28 mouse cellular contexts compared by ENCODE assay signal in the genomic region with DNA sequence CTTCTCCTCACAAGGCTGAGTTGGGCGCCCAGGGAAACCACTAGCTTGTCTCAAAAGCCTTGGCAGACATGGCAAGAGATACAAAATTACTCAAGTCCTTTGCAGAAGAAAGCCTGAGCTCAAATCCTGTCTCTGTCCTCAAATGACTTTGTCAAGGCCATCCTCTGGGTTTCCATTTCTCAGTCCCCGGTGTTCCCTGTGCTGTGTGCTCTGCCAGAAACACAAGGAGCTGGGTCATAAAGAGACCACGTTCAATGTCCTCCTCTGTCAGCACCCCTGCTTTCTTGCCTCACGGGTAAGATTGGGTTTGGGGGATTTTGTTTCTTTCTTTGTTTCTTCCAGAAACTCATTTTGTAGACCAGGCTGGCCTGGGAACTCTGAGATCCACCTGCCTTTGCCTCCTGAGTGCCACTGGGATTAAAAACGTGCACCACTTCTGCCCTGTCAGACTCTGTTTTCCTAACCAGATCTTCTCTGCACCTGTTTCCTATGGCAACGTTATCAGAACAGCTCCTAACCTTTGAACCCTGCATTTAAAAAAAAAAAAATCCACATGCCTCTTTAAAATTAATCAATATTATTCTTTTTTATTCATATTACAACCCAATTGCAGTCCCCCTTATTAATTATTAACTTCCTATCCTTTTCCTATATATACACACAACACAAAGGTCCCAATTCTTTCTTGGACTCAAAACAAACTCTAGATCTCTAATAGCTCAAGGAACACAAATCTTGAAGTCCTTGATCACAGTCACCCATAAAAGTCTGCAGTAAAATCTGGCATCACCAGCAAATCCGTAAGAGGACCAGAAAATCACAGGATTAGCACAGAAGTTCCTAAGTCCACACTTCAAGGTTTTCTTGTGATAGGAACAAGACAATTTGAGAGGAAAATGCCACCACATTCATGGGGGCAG.
DNase-seq lines count a peak whose midpoint lies in the region; ATAC-seq and TF ChIP-seq lines count a peak whose summit lies in the region.
"Had no signal": no experiment of that assay in that cellular context is flagged by ENCODE, and none has a peak within 500 bp of the region (broad histone marks: within the 10 kb centered on the region; RNA-seq: fewer than 3 reads in every experiment).

No protein-coding gene starts in this region.

- ATAC-seq in liver, embryonic 12.5 days, result no peak
- ATAC-seq in intestine, embryonic 15.5 days, result peak; percentile 84
- ATAC-seq in stomach, embryonic 15.5 days (ENCODE audit: insufficient read depth, low FRiP score, low read depth), result no peak
- ATAC-seq: activated CD4-positive, CD25-positive, alpha-beta regulatory T cell, adult 4 months; CD4-positive, CD25-positive, alpha-beta regulatory T cell, adult 4 months; forebrain, embryonic 14.5 days; hindbrain, postnatal 0 days had no signal

- TF ChIP-seq CTCF in liver, adult 2 months (IDR thresholded peaks at IDR 0.05; ENCODE audit: low read depth, low read length), result no peak
- no peak for TF ChIP-seq CTCF in MEL (IDR thresholded peaks at IDR 0.05 in 2 of 3, conservative IDR thresholded peaks at IDR 0.05 in 1 of 3; ENCODE audit: control insufficient read depth in 1 of 3, insufficient read depth in 1 of 3, low read depth in 2 of 3, low read length in 3 of 3, poor library complexity in 1 of 3, severe bottlenecking in 1 of 3)

- 28% methylated on average over 7 of the region's 7 CpGs for WGBS in liver, adult 2 months
- WGBS in liver, embryonic 12.5 days (ENCODE audit: insufficient replicate concordance), result 62% methylated on average over 7 of the region's 7 CpGs
- 47% methylated on average over 7 of the region's 7 CpGs for WGBS in intestine, embryonic 15.5 days
- 55% methylated on average over 7 of the region's 7 CpGs for WGBS in stomach, embryonic 15.5 days

- DNase-seq in liver, adult 2 months (ENCODE audit: extremely low read depth, low read depth, low spot score), result peak; percentile 92
- DNase-seq in MEL (ENCODE audit: low read depth, low spot score), result no peak
- no peak for DNase-seq in heart, adult 18-20 months
- no peak for DNase-seq in lung, postnatal 36 days
- DNase-seq: adrenal gland, adult 8-10 months; cerebellum, adult 9-11 months; embryo, embryonic 11 days; heart, postnatal 36 days; kidney, adult 18-20 months; kidney, postnatal 25 days; lung, postnatal 4 days; thymus, postnatal 4 days had no signal

- peak overlapping the region; percentile 91 for H3K27ac ChIP-seq in liver, adult 2 months (replicated peaks; ENCODE audit: insufficient read depth, low read depth, low read length)
- no peak overlapping the region; the same call in 1 of the 2 replicates for H3K27ac ChIP-seq in liver, embryonic 12.5 days
- no peak overlapping the region for H3K27ac ChIP-seq in MEL (ENCODE audit: control insufficient read depth, low read depth, low read length)
- peak overlapping the region; percentile 74 for H3K27ac ChIP-seq in intestine, embryonic 15.5 days
- H3K27ac ChIP-seq in stomach, embryonic 15.5 days, result peak overlapping the region; percentile 35; the same call in 1 of the 2 replicates
- H3K27ac ChIP-seq: embryonic facial prominence, embryonic 12.5 days; hindbrain, embryonic 12.5 days; hindbrain, postnatal 0 days; kidney, embryonic 15.5 days; limb, embryonic 13.5 days; liver, embryonic 15.5 days; midbrain, embryonic 12.5 days; neural tube, embryonic 12.5 days had no signal

- no peaks in the 10 kb centered on the region for H3K27me3 ChIP-seq in liver, adult 2 months (ENCODE audit: control insufficient read depth, insufficient read depth, low read length)
- H3K27me3 ChIP-seq in liver, embryonic 12.5 days (replicated peaks), result no peaks in the 10 kb centered on the region
- H3K27me3 ChIP-seq in MEL (ENCODE audit: control insufficient read depth in 1 of 2, insufficient read depth in 2 of 2, low read length in 2 of 2), result no peaks in the 10 kb centered on the region
- no peaks in the 10 kb centered on the region for H3K27me3 ChIP-seq in intestine, embryonic 15.5 days (replicated peaks)
- no peaks in the 10 kb centered on the region for H3K27me3 ChIP-seq in stomach, embryonic 15.5 days (replicated peaks)
- H3K27me3 ChIP-seq: embryonic facial prominence, embryonic 12.5 days; hindbrain, embryonic 12.5 days; kidney, embryonic 15.5 days; limb, embryonic 13.5 days; liver, embryonic 15.5 days; megakaryocyte, embryonic 14.5 days; midbrain, embryonic 12.5 days; neural tube, embryonic 12.5 days had no signal

- peaks cover 25% of the 10 kb centered on the region for H3K4me1 ChIP-seq in liver, adult 2 months (ENCODE audit: control insufficient read depth, insufficient read depth, low read length)
- H3K4me1 ChIP-seq in liver, embryonic 12.5 days, result peaks cover 16% of the 10 kb centered on the region; the same call in 1 of the 2 replicates
- H3K4me1 ChIP-seq in MEL (ENCODE audit: control insufficient read depth in 1 of 2, insufficient read depth in 2 of 2, low read length in 2 of 2), result no peaks in the 10 kb centered on the region
- H3K4me1 ChIP-seq in intestine, embryonic 15.5 days (replicated peaks), result peaks cover 3% of the 10 kb centered on the region; the same call in 1 of the 2 replicates
- no peaks in the 10 kb centered on the region for H3K4me1 ChIP-seq in stomach, embryonic 15.5 days
- H3K4me1 ChIP-seq: kidney, embryonic 15.5 days; neural tube, embryonic 12.5 days had no signal

- no peak overlapping the region for H3K4me3 ChIP-seq in liver, adult 2 months (ENCODE audit: insufficient read depth, low read depth, low read length)
- H3K4me3 ChIP-seq in liver, embryonic 12.5 days, result no peak overlapping the region
- no peak overlapping the region for H3K4me3 ChIP-seq in MEL (ENCODE audit: control insufficient read depth in 1 of 2, insufficient read depth in 1 of 2, low read depth in 2 of 2, low read length in 2 of 2)
- no peak overlapping the region for H3K4me3 ChIP-seq in intestine, embryonic 15.5 days (replicated peaks)
- H3K4me3 ChIP-seq in stomach, embryonic 15.5 days (replicated peaks), result no peak overlapping the region
- H3K4me3 ChIP-seq: embryonic facial prominence, embryonic 12.5 days; hindbrain, embryonic 12.5 days; kidney, embryonic 15.5 days; limb, embryonic 13.5 days; liver, embryonic 15.5 days; megakaryocyte, embryonic 14.5 days; midbrain, embryonic 12.5 days; myocyte; neural tube, embryonic 12.5 days had no signal

- H3K79me2 ChIP-seq in liver, adult 2 months (ENCODE audit: control insufficient read depth, insufficient read depth, low read length), result peaks cover 4% of the 10 kb centered on the region; the same call in 1 of the 2 replicates
- H3K79me2 ChIP-seq in MEL (ENCODE audit: control insufficient read depth, insufficient read depth, low read length, poor library complexity), result no peaks in the 10 kb centered on the region

- no peak for TF ChIP-seq RAD21 in MEL (IDR thresholded peaks at IDR 0.05; ENCODE audit: low read depth, low read length)

- H3K9me3 ChIP-seq in liver, embryonic 12.5 days (replicated peaks), result no peaks in the 10 kb centered on the region
- no peaks in the 10 kb centered on the region for H3K9me3 ChIP-seq in MEL (replicated peaks; ENCODE audit: insufficient read depth, low read length)
- no peaks in the 10 kb centered on the region for H3K9me3 ChIP-seq in intestine, embryonic 15.5 days
- H3K9me3 ChIP-seq in stomach, embryonic 15.5 days, result no peaks in the 10 kb centered on the region
- H3K9me3 ChIP-seq: embryonic facial prominence, embryonic 12.5 days; hindbrain, embryonic 12.5 days; kidney, embryonic 15.5 days; limb, embryonic 13.5 days; liver, embryonic 15.5 days; megakaryocyte, embryonic 14.5 days; midbrain, embryonic 12.5 days; neural tube, embryonic 12.5 days had no signal

- peak overlapping the region; percentile 3; the same call in 1 of the 2 replicates for H3K9ac ChIP-seq in liver, adult 2 months (ENCODE audit: low read depth, low read length)
- H3K9ac ChIP-seq in liver, embryonic 12.5 days, result no peak overlapping the region
- no peak overlapping the region for H3K9ac ChIP-seq in MEL (ENCODE audit: control insufficient read depth, low read depth, low read length, poor library complexity, severe bottlenecking)
- H3K9ac ChIP-seq in intestine, embryonic 15.5 days, result no peak overlapping the region
- H3K9ac ChIP-seq in stomach, embryonic 15.5 days, result no peak overlapping the region
- H3K9ac ChIP-seq: embryonic facial prominence, embryonic 12.5 days; hindbrain, embryonic 12.5 days; kidney, embryonic 15.5 days; limb, embryonic 13.5 days; liver, embryonic 15.5 days; midbrain, embryonic 12.5 days; neural tube, embryonic 12.5 days had no signal

- no peak for TF ChIP-seq POLR2A in liver, adult 2 months (IDR thresholded peaks at IDR 0.05; ENCODE audit: extremely low read depth, insufficient read depth, low read length)
- TF ChIP-seq POLR2A in MEL (IDR thresholded peaks at IDR 0.05; ENCODE audit: control insufficient read depth in 1 of 2, insufficient read depth in 1 of 2, low read depth in 1 of 2, low read length in 2 of 2, poor library complexity in 1 of 2), result no peak

- no peaks in the 10 kb centered on the region for H3K36me3 ChIP-seq in liver, adult 2 months (ENCODE audit: control insufficient read depth, insufficient read depth, low read length)
- H3K36me3 ChIP-seq in liver, embryonic 12.5 days, result no peaks in the 10 kb centered on the region
- no peaks in the 10 kb centered on the region; a peak in 1 of 4 replicates for H3K36me3 ChIP-seq in MEL (ENCODE audit: control insufficient read depth in 1 of 2, insufficient read depth in 2 of 2, low read length in 2 of 2)
- no peaks in the 10 kb centered on the region for H3K36me3 ChIP-seq in intestine, embryonic 15.5 days
- no peaks in the 10 kb centered on the region for H3K36me3 ChIP-seq in stomach, embryonic 15.5 days
- H3K36me3 ChIP-seq: embryonic facial prominence, embryonic 12.5 days; hindbrain, embryonic 12.5 days; kidney, embryonic 15.5 days; limb, embryonic 13.5 days; liver, embryonic 15.5 days; midbrain, embryonic 12.5 days; neural tube, embryonic 12.5 days had no signal

- TF ChIP-seq EP300 in MEL (IDR thresholded peaks at IDR 0.05; ENCODE audit: low read depth in 1 of 2, low read length in 2 of 2), result no peak

- H3K4me2 ChIP-seq in liver, embryonic 12.5 days, result no peak overlapping the region
- H3K4me2 ChIP-seq in intestine, embryonic 15.5 days (replicated peaks), result peak overlapping the region; percentile 20
- H3K4me2 ChIP-seq in stomach, embryonic 15.5 days, result no peak overlapping the region
- H3K4me2 ChIP-seq: embryonic facial prominence, embryonic 12.5 days; hindbrain, embryonic 12.5 days; kidney, embryonic 15.5 days; limb, embryonic 13.5 days; liver, embryonic 15.5 days; midbrain, embryonic 12.5 days; neural tube, embryonic 12.5 days had no signal

TF ChIP-seq in MEL, 35 proteins besides CTCF, POLR2A, EP300 and RAD21:
- TF ChIP-seq CHD1 (IDR thresholded peaks at IDR 0.05; ENCODE audit: low read depth, low read length) (no peak), GATA1 (IDR thresholded peaks at IDR 0.05; ENCODE audit: low read depth, low read length) (0 out of 2 replicates have a peak, but pooled peaks have one; percentile 19), ETS1 (IDR thresholded peaks at IDR 0.05; ENCODE audit: low read depth, low read length) (no peak), ZNF384 (IDR thresholded peaks at IDR 0.05; ENCODE audit: low read depth, low read length) (peak; percentile 52)

Comparison
In these comparisons a context has a peak if more than half of its experiments do, and no peak if none do; other contexts are left out.
1. H3K27ac ChIP-seq: peak in liver, adult 2 months (single experiment), intestine, embryonic 15.5 days (single experiment) and stomach, embryonic 15.5 days (single experiment); none in liver, embryonic 12.5 days (single experiment) and MEL (single experiment).